Mouse (Mus musculus) hindbrain, embryonic 12.5 days (tissue): ENCODE results near the gene Tgm2. TPM values are rescaled to one million over a fixed set of nuclear protein-coding genes. Genes with fewer than 3 reads are reported as not detected.
A peak's percentile ranks its signal among the peaks of the same experiment; 100 is the strongest.

Experiments used
- ATAC-seq: fragments of 200-750 bp; cut with Nextera tagmentation; 2 replicates; pipeline ENCODE4 v1.8.0; 2017; ENCODE audit warnings: moderate TSS enrichment; ENCODE audit not compliant: low FRiP score
- H3K27ac ChIP-seq: fragments of 300-500 bp; sonication (generic); 2 replicates; pipeline ENCODE4 v1.5.1; 2016; ENCODE audit warnings: mild to moderate bottlenecking
- H3K27me3 ChIP-seq: fragments of 300-500 bp; sonication (generic); 2 replicates; pipeline ENCODE4 v1.6.1; 2016; ENCODE audit warnings: mild to moderate bottlenecking
- H3K36me3 ChIP-seq: fragments of 300-500 bp; sonication (generic); 2 replicates; pipeline ENCODE4 v1.6.1; 2016; ENCODE audit warnings: mild to moderate bottlenecking
- H3K4me1 ChIP-seq: fragments of 300-500 bp; sonication (generic); 2 replicates; pipeline ENCODE4 v1.6.1; 2016
- H3K4me2 ChIP-seq: fragments of 300-500 bp; sonication (generic); replicated peaks from 2 replicates; pipeline ENCODE4 v1.6.1; 2016; ENCODE audit warnings: mild to moderate bottlenecking
- H3K4me3 ChIP-seq: fragments of 300-500 bp; sonication (generic); 2 replicates; pipeline ENCODE4 v1.5.1; 2016; ENCODE audit warnings: mild to moderate bottlenecking
- H3K9ac ChIP-seq: fragments of 300-500 bp; sonication (generic); 2 replicates; pipeline ENCODE4 v1.6.1; 2016; ENCODE audit warnings: mild to moderate bottlenecking, moderate library complexity
- H3K9me3 ChIP-seq: fragments of 300-500 bp; sonication (generic); replicated peaks from 2 replicates; pipeline ENCODE4 v1.6.1; 2016; ENCODE audit warnings: mild to moderate bottlenecking
- WGBS: fragments of 180-500 bp; shearing (Covaris S2); methylation state at CpG from one replicate; pipeline ENCODE4 v1.1.7; 2016; 5-methylcytosine and 5-hydroxymethylcytosine counted together
- polyA plus RNA-seq: library from polyadenylated mRNA; unstranded; fragments of >200 nt; fragmentation: Nextera tagmentation; extraction: Ambion mirVana; gene quantifications from 2 replicates; pipeline ENCODE4 v1.2.1, GENCODE M21; 2016

Tgm2 gene
- polyA plus RNA-seq, 1 experiment from 2014 or later: 9.9 TPM

- Histone ChIP-seq H3K27me3 (no peaks in the 10 kb centered on the region), H3K4me3 (no peak overlapping the region), H3K9ac (no peak overlapping the region), H3K4me1 (peaks cover 20% of the 10 kb centered on the region), H3K36me3 (no peaks in the 10 kb centered on the region), H3K9me3 (no peaks in the 10 kb centered on the region), H3K27ac (peak overlapping the region; percentile 62), H3K4me2 (no peak overlapping the region)
- ATAC-seq: no peak
- 87% methylated on average over 4 of the region's 4 CpGs for WGBS
Observed at GRCm38 (mm10) chr2:158178139-158178538, 31.9 kb upstream of the Tgm2 start.

- no peak overlapping the region for H3K4me2 ChIP-seq
- peaks cover 20% of the 10 kb centered on the region for H3K4me1 ChIP-seq
- peak; percentile 49 for ATAC-seq
- no peak overlapping the region for H3K9ac ChIP-seq
- WGBS: 27% methylated on average over 3 of the region's 3 CpGs
- H3K27me3 ChIP-seq: no peaks in the 10 kb centered on the region
- no peaks in the 10 kb centered on the region for H3K9me3 ChIP-seq
- no peak overlapping the region for H3K4me3 ChIP-seq
- H3K36me3 ChIP-seq: no peaks in the 10 kb centered on the region
- peak overlapping the region; percentile 62 for H3K27ac ChIP-seq
Observed at GRCm38 (mm10) chr2:158177574-158177973, 31.3 kb upstream of the Tgm2 start.

- no peak overlapping the region for H3K4me3 ChIP-seq
- H3K9me3 ChIP-seq: no peaks in the 10 kb centered on the region
- H3K27me3 ChIP-seq: no peaks in the 10 kb centered on the region
- peaks cover 20% of the 10 kb centered on the region for H3K4me1 ChIP-seq
- ATAC-seq: no peak
- 93% methylated on average over 9 of the region's 9 CpGs for WGBS
- no peak overlapping the region for H3K9ac ChIP-seq
- no peaks in the 10 kb centered on the region for H3K36me3 ChIP-seq
- H3K4me2 ChIP-seq: no peak overlapping the region
- peak overlapping the region; percentile 41; the same call in 1 of the 2 replicates for H3K27ac ChIP-seq
Observed at GRCm38 (mm10) chr2:158176763-158177162, 30.5 kb upstream of the Tgm2 start.

GRCm38 (mm10) chr2:158175433-158175832 lies 29.2 kb upstream of the Tgm2 start:
- H3K9me3 ChIP-seq: no peaks in the 10 kb centered on the region
- H3K4me3 ChIP-seq: no peak overlapping the region
- no peak for ATAC-seq
- H3K36me3 ChIP-seq: no peaks in the 10 kb centered on the region
- no peaks in the 10 kb centered on the region for H3K27me3 ChIP-seq
- no peak overlapping the region for H3K9ac ChIP-seq
- WGBS: 89% methylated on average over 3 of the region's 3 CpGs
- no peak overlapping the region for H3K27ac ChIP-seq
- H3K4me1 ChIP-seq: peaks cover 20% of the 10 kb centered on the region
- H3K4me2 ChIP-seq: no peak overlapping the region

- Histone ChIP-seq H3K36me3 (no peaks in the 10 kb centered on the region), H3K27me3 (no peaks in the 10 kb centered on the region), H3K4me1 (peaks cover 20% of the 10 kb centered on the region), H3K4me3 (no peak overlapping the region), H3K27ac (no peak overlapping the region), H3K9ac (no peak overlapping the region), H3K4me2 (no peak overlapping the region), H3K9me3 (no peaks in the 10 kb centered on the region)
- WGBS: 92% methylated on average over 15 of the region's 15 CpGs
- ATAC-seq: no peak
Observed at GRCm38 (mm10) chr2:158174958-158175357, 28.7 kb upstream of the Tgm2 start.

- peaks cover 18% of the 10 kb centered on the region for H3K4me1 ChIP-seq
- H3K9me3 ChIP-seq: no peaks in the 10 kb centered on the region
- no peak overlapping the region for H3K9ac ChIP-seq
- H3K4me2 ChIP-seq: no peak overlapping the region
- ATAC-seq: no peak
- H3K4me3 ChIP-seq: no peak overlapping the region
- no peak overlapping the region for H3K27ac ChIP-seq
- H3K27me3 ChIP-seq: no peaks in the 10 kb centered on the region
- no peaks in the 10 kb centered on the region for H3K36me3 ChIP-seq
- 80% methylated on average over 5 of the region's 5 CpGs for WGBS
Observed at GRCm38 (mm10) chr2:158174438-158174837, 28.2 kb upstream of the Tgm2 start.

- no peak overlapping the region for H3K9ac ChIP-seq
- H3K36me3 ChIP-seq: no peaks in the 10 kb centered on the region
- no peak overlapping the region for H3K4me2 ChIP-seq
- no peaks in the 10 kb centered on the region for H3K9me3 ChIP-seq
- no peak overlapping the region for H3K4me3 ChIP-seq
- ATAC-seq: no peak
- H3K27me3 ChIP-seq: no peaks in the 10 kb centered on the region
- peaks cover 8% of the 10 kb centered on the region; the same call in 1 of the 2 replicates for H3K4me1 ChIP-seq
- 90% methylated on average over 2 of the region's 2 CpGs for WGBS
- no peak overlapping the region for H3K27ac ChIP-seq
Observed at GRCm38 (mm10) chr2:158170394-158170793, 24.2 kb upstream of the Tgm2 start.

GRCm38 (mm10) chr2:158169771-158170170 lies 23.5 kb upstream of the Tgm2 start:
- WGBS: 86% methylated on average over 7 of the region's 7 CpGs
- Histone ChIP-seq H3K9ac (no peak overlapping the region), H3K27me3 (no peaks in the 10 kb centered on the region), H3K27ac (no peak overlapping the region), H3K4me1 (peaks cover 8% of the 10 kb centered on the region; the same call in 1 of the 2 replicates), H3K4me3 (no peak overlapping the region), H3K4me2 (no peak overlapping the region), H3K9me3 (no peaks in the 10 kb centered on the region), H3K36me3 (no peaks in the 10 kb centered on the region)
- no peak for ATAC-seq

GRCm38 (mm10) chr2:158169351-158169750 lies 23.1 kb upstream of the Tgm2 start:
- H3K27me3 ChIP-seq: no peaks in the 10 kb centered on the region
- no peak for ATAC-seq
- no peak overlapping the region for H3K4me2 ChIP-seq
- H3K9me3 ChIP-seq: no peaks in the 10 kb centered on the region
- H3K27ac ChIP-seq: no peak overlapping the region
- peaks cover 8% of the 10 kb centered on the region; the same call in 1 of the 2 replicates for H3K4me1 ChIP-seq
- no peak overlapping the region for H3K4me3 ChIP-seq
- WGBS: 81% methylated on average over 6 of the region's 6 CpGs
- H3K9ac ChIP-seq: no peak overlapping the region
- no peaks in the 10 kb centered on the region for H3K36me3 ChIP-seq

- no peak overlapping the region for H3K9ac ChIP-seq
- H3K36me3 ChIP-seq: no peaks in the 10 kb centered on the region
- peaks cover 8% of the 10 kb centered on the region; the same call in 1 of the 2 replicates for H3K4me1 ChIP-seq
- ATAC-seq: no peak
- H3K27ac ChIP-seq: no peak overlapping the region
- no peaks in the 10 kb centered on the region for H3K27me3 ChIP-seq
- no peak overlapping the region for H3K4me3 ChIP-seq
- H3K9me3 ChIP-seq: no peaks in the 10 kb centered on the region
- WGBS: 66% methylated on average over 8 of the region's 8 CpGs
- H3K4me2 ChIP-seq: no peak overlapping the region
Observed at GRCm38 (mm10) chr2:158168741-158169211, 22.5 kb upstream of the Tgm2 start.

GRCm38 (mm10) chr2:158167496-158168205 lies 21.4 kb upstream of the Tgm2 start:
- H3K27me3 ChIP-seq: no peaks in the 10 kb centered on the region
- H3K36me3 ChIP-seq: no peaks in the 10 kb centered on the region
- H3K4me1 ChIP-seq: peaks cover 8% of the 10 kb centered on the region; the same call in 1 of the 2 replicates
- H3K4me3 ChIP-seq: no peak overlapping the region
- no peak overlapping the region for H3K4me2 ChIP-seq
- no peaks in the 10 kb centered on the region for H3K9me3 ChIP-seq
- no peak for ATAC-seq
- WGBS: 76% methylated on average over 9 of the region's 9 CpGs
- no peak overlapping the region for H3K9ac ChIP-seq
- H3K27ac ChIP-seq: no peak overlapping the region

GRCm38 (mm10) chr2:158166628-158167027 lies 20.4 kb upstream of the Tgm2 start:
- ATAC-seq: no peak
- Histone ChIP-seq H3K27me3 (no peaks in the 10 kb centered on the region), H3K9me3 (no peaks in the 10 kb centered on the region), H3K4me1 (peaks cover 8% of the 10 kb centered on the region; the same call in 1 of the 2 replicates), H3K4me3 (no peak overlapping the region), H3K4me2 (no peak overlapping the region), H3K36me3 (no peaks in the 10 kb centered on the region), H3K9ac (no peak overlapping the region), H3K27ac (no peak overlapping the region)
- WGBS: 80% methylated on average over 7 of the region's 7 CpGs

GRCm38 (mm10) chr2:158165776-158166175 lies 19.5 kb upstream of the Tgm2 start:
- no peaks in the 10 kb centered on the region for H3K27me3 ChIP-seq
- no peaks in the 10 kb centered on the region for H3K36me3 ChIP-seq
- no peak overlapping the region for H3K27ac ChIP-seq
- H3K9ac ChIP-seq: no peak overlapping the region
- no peak overlapping the region for H3K4me2 ChIP-seq
- no peaks in the 10 kb centered on the region for H3K9me3 ChIP-seq
- no peak for ATAC-seq
- H3K4me1 ChIP-seq: peaks cover 8% of the 10 kb centered on the region; the same call in 1 of the 2 replicates
- 87% methylated on average over 4 of the region's 4 CpGs for WGBS
- H3K4me3 ChIP-seq: no peak overlapping the region
